Mouse (Mus musculus): ENCODE results near the gene Gm45808. TPM values are rescaled to one million over a fixed set of nuclear protein-coding genes. Genes with fewer than 3 reads are reported as not detected.
"Not testable (repeated sequence)": the region's sequence is repeated elsewhere in the genome, so short reads cannot be mapped to it uniquely, and the experiment has no call there.

Gm45808 gene
- polyA plus RNA-seq, 1 experiment from 2014 or later = not detected

DNA sequence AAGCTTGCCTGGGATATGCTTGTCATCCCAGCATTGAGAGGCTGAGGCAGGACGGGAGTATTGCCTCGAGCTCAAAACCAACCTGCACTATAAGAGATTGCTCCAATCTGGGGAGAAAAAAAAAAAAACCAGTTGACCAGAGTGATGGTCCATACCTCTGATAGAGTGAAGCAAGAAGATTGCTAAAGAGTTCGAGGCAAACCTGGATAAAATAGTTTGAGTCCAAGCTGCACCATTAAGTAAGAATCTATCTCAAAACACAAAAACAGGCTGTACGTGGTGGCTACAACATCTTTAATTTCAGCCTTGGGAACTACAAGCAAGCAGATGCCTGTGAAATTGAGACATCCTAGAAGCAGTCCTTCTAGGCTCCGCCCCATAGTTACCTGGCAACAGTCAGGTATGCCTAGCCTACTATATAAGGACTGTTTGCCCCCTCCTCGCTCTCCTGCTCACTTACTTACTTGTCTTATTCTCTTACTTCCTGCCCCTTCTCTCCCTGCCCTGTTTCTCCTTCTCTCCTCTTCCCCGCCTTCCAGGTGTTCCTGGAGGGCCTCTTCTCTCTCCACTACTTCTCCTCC lies 19.4 kb downstream of the Gm45808 start:
- Histone ChIP-seq H3K4me3 (ENCODE audit: low read depth, low read length) (peak overlapping the region; percentile 85), H3K36me3 (ENCODE audit: control insufficient read depth, insufficient read depth, low read length) (peaks cover 7% of the 10 kb centered on the region; the same call in 1 of the 2 replicates), H3K4me2 (ENCODE audit: low read depth, low read length, severe bottlenecking) (peak overlapping the region; percentile 84; the same call in 1 of the 2 replicates), H3K4me1 (replicated peaks; ENCODE audit: control insufficient read depth, insufficient read depth, low read length) (peaks cover 7% of the 10 kb centered on the region), H3K9ac (ENCODE audit: low read length) (peak overlapping the region; percentile 52), H3K27me3 (ENCODE audit: control insufficient read depth, insufficient read depth, low read length) (no peaks in the 10 kb centered on the region), H3K27ac (ENCODE audit: low read depth, low read length) (no peak overlapping the region), H3K9me3 (ENCODE audit: control insufficient read depth, low read length) (no peaks in the 10 kb centered on the region)
- no peak for ATAC-seq (replicated peaks; ENCODE audit: low FRiP score)
- no peak for DNase-seq (ENCODE audit: low spot score)
- WGBS = 36% methylated on average over 7 of the region's 7 CpGs

DNA sequence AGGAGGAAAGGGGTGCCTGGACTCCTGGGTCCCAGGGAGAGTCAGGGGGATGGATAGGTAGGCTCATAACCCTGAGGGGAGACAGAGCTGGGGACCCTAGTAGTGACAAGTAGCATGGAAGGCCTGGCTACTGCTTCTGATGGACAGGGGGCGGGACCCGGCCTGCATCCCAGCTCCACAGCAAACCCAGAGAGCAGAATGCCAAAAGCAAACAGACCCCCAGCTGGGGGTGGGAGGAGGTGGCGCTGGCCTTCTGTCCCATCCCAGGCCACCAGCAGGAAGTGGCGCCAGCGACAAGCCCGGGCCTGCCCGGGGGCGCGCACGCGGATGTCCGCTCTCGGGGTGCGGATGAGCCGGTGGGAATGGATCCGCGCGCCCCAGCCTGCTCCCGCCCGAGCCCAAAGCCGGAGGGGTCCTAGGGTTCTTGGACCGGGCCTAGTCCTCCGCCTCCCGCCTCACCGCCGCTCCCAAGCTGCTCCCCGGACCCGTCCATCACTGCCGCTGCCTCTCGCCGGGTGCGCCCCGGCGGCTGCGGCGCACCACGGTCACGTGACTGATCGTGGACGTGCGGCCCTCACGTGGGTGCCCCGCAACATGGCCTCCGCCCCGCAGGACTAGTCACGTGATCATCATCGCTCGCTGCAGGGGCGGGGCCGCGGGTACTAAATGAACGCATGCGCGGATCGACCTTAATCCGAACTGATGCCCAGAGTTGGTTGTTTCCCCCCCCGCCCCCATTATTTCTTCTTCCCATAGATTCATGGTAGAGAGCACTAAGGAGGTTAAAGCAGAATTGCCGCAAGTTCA lies 20.1 kb downstream of the Gm45808 start, which contains the start of gene Bax:
Bax (minus strand) TSS at position 616 of the 807 bp plus-strand sequence.
- peak within 1 kb of the TSS; percentile 83 for H3K9ac ChIP-seq (ENCODE audit: low read length)
- H3K27me3 ChIP-seq (ENCODE audit: control insufficient read depth, insufficient read depth, low read length) = no peaks in the 10 kb centered on the region
- H3K4me1 ChIP-seq (replicated peaks; ENCODE audit: control insufficient read depth, insufficient read depth, low read length) = peaks cover 7% of the 10 kb centered on the region
- DNase-seq (ENCODE audit: low spot score) (peak; percentile 98), ATAC-seq (replicated peaks; ENCODE audit: low FRiP score) (peak; percentile 84)
- H3K4me3 ChIP-seq (ENCODE audit: low read depth, low read length) = peak within 1 kb of the TSS; percentile 85
- no peak within 1 kb of the TSS for H3K27ac ChIP-seq (ENCODE audit: low read depth, low read length)
- H3K36me3 ChIP-seq (ENCODE audit: control insufficient read depth, insufficient read depth, low read length) = peaks cover 7% of the 10 kb centered on the region; the same call in 1 of the 2 replicates
- no peaks in the 10 kb centered on the region for H3K9me3 ChIP-seq (ENCODE audit: control insufficient read depth, low read length)
- H3K4me2 ChIP-seq (ENCODE audit: low read depth, low read length, severe bottlenecking) = peak within 1 kb of the TSS; percentile 84
- WGBS = under 1% methylated on average over 56 of the region's 58 CpGs

- Histone ChIP-seq H3K4me3 (ENCODE audit: low read depth, low read length) (peak overlapping the region; percentile 85), H3K4me2 (ENCODE audit: low read depth, low read length, severe bottlenecking) (peak overlapping the region; percentile 84), H3K36me3 (ENCODE audit: control insufficient read depth, insufficient read depth, low read length) (peaks cover 7% of the 10 kb centered on the region; the same call in 1 of the 2 replicates), H3K9me3 (ENCODE audit: control insufficient read depth, low read length) (no peaks in the 10 kb centered on the region), H3K27ac (ENCODE audit: low read depth, low read length) (no peak overlapping the region), H3K27me3 (ENCODE audit: control insufficient read depth, insufficient read depth, low read length) (no peaks in the 10 kb centered on the region), H3K9ac (ENCODE audit: low read length) (peak overlapping the region; percentile 83), H3K4me1 (replicated peaks; ENCODE audit: control insufficient read depth, insufficient read depth, low read length) (peaks cover 12% of the 10 kb centered on the region)
- ATAC-seq (replicated peaks; ENCODE audit: low FRiP score) = no peak
- WGBS = 84% methylated on average over 9 of the region's 9 CpGs
- DNase-seq (ENCODE audit: low spot score) = no peak
Measured at GRCm38 (mm10) chr7:45465549-45465948, 21.1 kb downstream of the Gm45808 start.

DNA sequence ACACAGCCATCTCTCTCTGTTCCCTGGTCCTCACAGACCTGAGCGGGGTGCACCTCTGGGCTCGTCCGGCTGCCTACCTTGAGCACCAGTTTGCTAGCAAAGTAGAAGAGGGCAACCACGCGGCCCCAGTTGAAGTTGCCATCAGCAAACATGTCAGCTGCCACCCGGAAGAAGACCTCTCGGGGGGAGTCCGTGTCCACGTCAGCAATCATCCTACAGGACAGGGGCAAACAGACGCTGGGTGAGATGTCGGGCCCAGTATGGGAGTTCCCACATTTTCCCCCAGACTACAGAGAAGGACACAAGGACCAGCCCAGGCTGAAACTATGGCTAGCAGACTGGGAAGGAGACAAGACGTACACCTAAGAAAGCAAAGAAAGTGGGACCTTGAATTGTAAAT lies 21.5 kb downstream of the Gm45808 start:
- Histone ChIP-seq H3K27ac (ENCODE audit: low read depth, low read length) (no peak overlapping the region), H3K36me3 (ENCODE audit: control insufficient read depth, insufficient read depth, low read length) (peaks cover 7% of the 10 kb centered on the region; the same call in 1 of the 2 replicates), H3K4me3 (ENCODE audit: low read depth, low read length) (no peak overlapping the region), H3K27me3 (ENCODE audit: control insufficient read depth, insufficient read depth, low read length) (no peaks in the 10 kb centered on the region), H3K9ac (ENCODE audit: low read length) (no peak overlapping the region), H3K9me3 (ENCODE audit: control insufficient read depth, low read length) (no peaks in the 10 kb centered on the region), H3K4me2 (ENCODE audit: low read depth, low read length, severe bottlenecking) (0 out of 2 replicates have a peak overlapping the region, but pooled peaks have one; percentile 84), H3K4me1 (replicated peaks; ENCODE audit: control insufficient read depth, insufficient read depth, low read length) (peaks cover 16% of the 10 kb centered on the region)
- no peak for DNase-seq (ENCODE audit: low spot score)
- no peak for ATAC-seq (replicated peaks; ENCODE audit: low FRiP score)
- WGBS = 95% methylated on average over 12 of the region's 12 CpGs

GRCm38 (mm10) chr7:45463987-45464778 lies 22.4 kb downstream of the Gm45808 start:
- H3K9me3 ChIP-seq (ENCODE audit: control insufficient read depth, low read length) = no peaks in the 10 kb centered on the region
- peaks cover 7% of the 10 kb centered on the region; the same call in 1 of the 2 replicates for H3K36me3 ChIP-seq (ENCODE audit: control insufficient read depth, insufficient read depth, low read length)
- no peak overlapping the region for H3K4me2 ChIP-seq (ENCODE audit: low read depth, low read length, severe bottlenecking)
- 93% methylated on average over 7 of the region's 7 CpGs for WGBS
- no peaks in the 10 kb centered on the region for H3K27me3 ChIP-seq (ENCODE audit: control insufficient read depth, insufficient read depth, low read length)
- DNase-seq (ENCODE audit: low spot score) (no peak), ATAC-seq (replicated peaks; ENCODE audit: low FRiP score) (no peak)
- H3K9ac ChIP-seq (ENCODE audit: low read length) = no peak overlapping the region
- peaks cover 17% of the 10 kb centered on the region for H3K4me1 ChIP-seq (replicated peaks; ENCODE audit: control insufficient read depth, insufficient read depth, low read length)
- no peak overlapping the region for H3K4me3 ChIP-seq (ENCODE audit: low read depth, low read length)
- no peak overlapping the region for H3K27ac ChIP-seq (ENCODE audit: low read depth, low read length)

GRCm38 (mm10) chr7:45462868-45463267 lies 23.7 kb downstream of the Gm45808 start:
- not testable (repeated sequence) for H3K27me3 ChIP-seq (ENCODE audit: control insufficient read depth, insufficient read depth, low read length); H3K27ac ChIP-seq (ENCODE audit: low read depth, low read length); H3K4me2 ChIP-seq (ENCODE audit: low read depth, low read length, severe bottlenecking); ATAC-seq (replicated peaks; ENCODE audit: low FRiP score); DNase-seq (ENCODE audit: low spot score); H3K4me3 ChIP-seq (ENCODE audit: low read depth, low read length); H3K9me3 ChIP-seq (ENCODE audit: control insufficient read depth, low read length); H3K9ac ChIP-seq (ENCODE audit: low read length)
- Histone ChIP-seq H3K4me1 (replicated peaks; ENCODE audit: control insufficient read depth, insufficient read depth, low read length) (peaks cover 17% of the 10 kb centered on the region), H3K36me3 (ENCODE audit: control insufficient read depth, insufficient read depth, low read length) (peaks cover 10% of the 10 kb centered on the region; the same call in 1 of the 2 replicates)
- WGBS = 82% methylated on average over 4 of the region's 4 CpGs

- peaks cover 17% of the 10 kb centered on the region for H3K4me1 ChIP-seq (replicated peaks; ENCODE audit: control insufficient read depth, insufficient read depth, low read length)
Measured at GRCm38 (mm10) chr7:45462325-45462724, 24.3 kb downstream of the Gm45808 start.

DNA sequence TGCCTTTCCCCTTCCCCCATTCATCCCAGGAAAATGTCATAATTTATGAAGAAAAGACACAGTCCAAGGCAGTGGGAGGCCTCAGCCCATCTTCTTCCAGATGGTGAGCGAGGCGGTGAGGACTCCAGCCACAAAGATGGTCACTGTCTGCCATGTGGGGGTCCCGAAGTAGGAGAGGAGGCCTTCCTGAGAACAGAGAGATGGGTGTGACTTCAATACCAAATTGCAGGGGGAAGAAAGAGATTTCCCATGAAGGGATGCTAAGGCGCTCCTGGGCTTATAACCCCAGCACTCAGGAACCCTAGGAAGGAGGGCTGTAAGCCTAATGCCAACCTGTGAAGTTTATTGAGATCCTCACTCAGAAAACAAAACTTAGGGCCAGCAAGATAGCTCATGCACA lies 24.8 kb downstream of the Gm45808 start:
- Histone ChIP-seq H3K4me2 (ENCODE audit: low read depth, low read length, severe bottlenecking) (no peak overlapping the region), H3K9me3 (ENCODE audit: control insufficient read depth, low read length) (no peaks in the 10 kb centered on the region), H3K36me3 (ENCODE audit: control insufficient read depth, insufficient read depth, low read length) (peaks cover 10% of the 10 kb centered on the region; the same call in 1 of the 2 replicates), H3K27me3 (ENCODE audit: control insufficient read depth, insufficient read depth, low read length) (no peaks in the 10 kb centered on the region), H3K4me3 (ENCODE audit: low read depth, low read length) (no peak overlapping the region), H3K4me1 (replicated peaks; ENCODE audit: control insufficient read depth, insufficient read depth, low read length) (peaks cover 15% of the 10 kb centered on the region), H3K27ac (ENCODE audit: low read depth, low read length) (0 out of 2 replicates have a peak overlapping the region, but pooled peaks have one; percentile 31), H3K9ac (ENCODE audit: low read length) (no peak overlapping the region)
- ATAC-seq (replicated peaks; ENCODE audit: low FRiP score) (no peak), DNase-seq (ENCODE audit: low spot score) (no peak)
- 91% methylated on average over 4 of the region's 4 CpGs for WGBS

More at GRCm38 (mm10) chr7:45462325-45462724, 24.3 kb downstream of the Gm45808 start:
- no peak overlapping the region for H3K9ac ChIP-seq (ENCODE audit: low read length)
- H3K27me3 ChIP-seq (ENCODE audit: control insufficient read depth, insufficient read depth, low read length) = no peaks in the 10 kb centered on the region
- DNase-seq (ENCODE audit: low spot score) (no peak), ATAC-seq (replicated peaks; ENCODE audit: low FRiP score) (no peak)
- H3K4me2 ChIP-seq (ENCODE audit: low read depth, low read length, severe bottlenecking) = no peak overlapping the region
- H3K4me3 ChIP-seq (ENCODE audit: low read depth, low read length) = no peak overlapping the region
- H3K9me3 ChIP-seq (ENCODE audit: control insufficient read depth, low read length) = no peaks in the 10 kb centered on the region
- no peak overlapping the region for H3K27ac ChIP-seq (ENCODE audit: low read depth, low read length)
- peaks cover 10% of the 10 kb centered on the region; the same call in 1 of the 2 replicates for H3K36me3 ChIP-seq (ENCODE audit: control insufficient read depth, insufficient read depth, low read length)
- WGBS = 91% methylated on average over 4 of the region's 4 CpGs
